Mouse (Mus musculus): Measurements from ENCODE around the gene Chrne.
"Not testable (repeated sequence)": the region's sequence is repeated elsewhere in the genome, so short reads cannot be mapped to it uniquely, and the experiment has no call there.

Gene Chrne

DNA sequence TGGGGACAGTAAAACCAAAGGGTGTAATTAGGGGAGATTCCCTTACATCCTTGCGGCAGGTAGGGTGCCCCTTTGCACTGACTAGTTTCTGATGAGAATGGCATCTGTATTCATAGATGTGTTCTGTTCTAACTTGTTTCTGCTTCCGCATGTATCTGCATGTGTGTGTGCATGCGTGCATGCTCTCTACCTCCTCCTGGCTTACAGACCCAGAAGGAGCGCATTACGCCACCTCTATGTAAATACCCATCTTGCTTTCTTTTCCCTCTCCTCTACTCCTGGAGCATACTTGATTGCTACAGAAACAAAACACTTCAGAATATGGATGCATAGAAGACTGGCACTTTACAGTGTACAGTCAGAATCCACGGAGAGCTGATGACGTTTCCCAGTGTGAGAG lies 35.2 kb downstream of the Chrne start:
- no peak for DNase-seq (ENCODE audit: low spot score)

DNA sequence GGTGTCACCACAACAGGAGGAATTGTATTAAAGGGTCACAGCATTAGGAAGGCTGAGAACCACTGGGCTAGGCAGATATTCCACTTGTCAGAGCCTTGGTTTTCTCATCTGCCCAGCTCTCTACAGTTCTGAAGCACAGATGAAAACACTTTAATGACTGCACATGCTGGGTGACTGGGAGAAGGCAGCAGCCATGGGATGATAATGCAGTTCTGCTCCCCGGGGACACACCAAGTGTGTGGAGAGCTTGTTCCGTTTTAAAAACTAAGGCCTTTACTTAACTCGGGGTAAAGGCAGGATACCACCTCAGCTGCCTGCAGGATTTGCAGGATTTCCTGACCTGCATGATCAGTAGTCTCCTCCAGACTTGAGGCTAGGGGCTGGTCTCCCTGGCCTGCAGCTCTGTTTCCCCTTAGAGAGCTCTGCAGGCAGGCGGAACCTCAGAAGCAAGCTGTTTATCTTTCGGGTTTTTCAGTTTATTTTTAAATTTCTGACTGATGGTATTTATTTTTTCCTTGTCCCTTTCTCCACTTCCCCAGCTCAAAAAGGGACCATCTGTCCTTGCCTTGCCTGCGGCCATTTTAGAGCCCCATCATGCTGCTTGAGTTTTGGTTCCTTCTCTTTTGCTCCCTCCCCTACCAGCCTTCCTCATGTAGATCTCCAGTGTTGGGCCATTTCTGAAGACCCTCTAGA lies 35.8 kb downstream of the Chrne start:
- no peak for DNase-seq (ENCODE audit: low spot score)

DNA sequence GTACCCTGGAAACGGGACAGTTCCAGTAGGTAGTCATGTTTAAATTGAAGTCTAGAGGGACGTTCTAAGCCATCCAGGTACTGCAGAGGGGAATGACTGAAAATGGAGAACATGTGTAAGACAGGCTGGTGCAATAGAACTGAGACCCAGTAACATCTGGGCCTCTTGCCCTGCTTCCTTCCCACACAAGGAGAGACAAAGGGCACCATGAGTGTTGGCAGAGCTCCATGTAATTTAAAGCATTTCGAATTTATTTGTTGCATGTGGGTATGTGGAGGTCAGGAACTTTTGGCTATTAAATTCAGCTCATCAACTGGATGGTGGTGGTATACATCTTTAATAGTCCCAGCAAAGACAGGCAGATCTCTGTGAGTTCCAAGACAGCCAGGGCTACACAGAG lies 36.8 kb downstream of the Chrne start:
- no peak for DNase-seq (ENCODE audit: low spot score)

DNA sequence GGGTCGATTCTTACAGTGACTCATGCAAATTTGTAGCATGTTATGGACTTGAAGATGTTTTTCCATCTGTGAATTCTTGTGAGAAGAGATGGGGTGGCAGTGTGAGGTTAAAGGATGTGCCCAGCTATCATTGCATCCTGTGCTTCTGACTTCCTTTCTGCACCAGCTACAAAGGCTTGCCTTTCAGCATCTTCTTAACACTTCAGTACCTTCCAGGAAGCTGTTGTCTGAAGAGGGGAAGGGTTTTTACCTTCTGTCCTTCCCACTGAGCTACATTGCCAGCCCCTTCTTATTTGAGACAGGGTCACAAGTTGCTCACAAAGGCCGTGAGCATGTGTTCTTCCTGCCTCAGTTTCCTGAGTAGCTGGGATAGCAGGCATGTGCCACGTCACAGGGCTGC lies 38.1 kb downstream of the Chrne start:
- DNase-seq (ENCODE audit: low spot score): no peak

DNA sequence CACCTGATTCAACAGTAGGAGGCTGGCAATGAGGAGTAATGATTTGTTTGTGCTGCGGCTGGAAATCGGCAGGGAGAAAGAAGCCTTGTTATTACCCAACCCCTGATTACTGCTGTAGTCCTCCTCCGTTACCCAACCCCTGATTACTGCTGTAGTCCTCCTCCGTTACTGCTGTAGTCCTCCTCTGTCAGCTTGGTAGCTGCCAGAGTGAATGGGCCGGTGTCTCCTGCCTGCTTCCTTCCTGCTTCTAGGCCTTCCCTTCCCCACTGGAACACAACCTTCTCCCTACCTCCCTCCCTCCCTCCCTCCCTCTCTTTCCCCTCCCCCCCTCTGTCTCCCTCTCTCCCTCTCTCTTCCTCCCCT lies 38.7 kb downstream of the Chrne start:
- no peak for DNase-seq (ENCODE audit: low spot score)

DNA sequence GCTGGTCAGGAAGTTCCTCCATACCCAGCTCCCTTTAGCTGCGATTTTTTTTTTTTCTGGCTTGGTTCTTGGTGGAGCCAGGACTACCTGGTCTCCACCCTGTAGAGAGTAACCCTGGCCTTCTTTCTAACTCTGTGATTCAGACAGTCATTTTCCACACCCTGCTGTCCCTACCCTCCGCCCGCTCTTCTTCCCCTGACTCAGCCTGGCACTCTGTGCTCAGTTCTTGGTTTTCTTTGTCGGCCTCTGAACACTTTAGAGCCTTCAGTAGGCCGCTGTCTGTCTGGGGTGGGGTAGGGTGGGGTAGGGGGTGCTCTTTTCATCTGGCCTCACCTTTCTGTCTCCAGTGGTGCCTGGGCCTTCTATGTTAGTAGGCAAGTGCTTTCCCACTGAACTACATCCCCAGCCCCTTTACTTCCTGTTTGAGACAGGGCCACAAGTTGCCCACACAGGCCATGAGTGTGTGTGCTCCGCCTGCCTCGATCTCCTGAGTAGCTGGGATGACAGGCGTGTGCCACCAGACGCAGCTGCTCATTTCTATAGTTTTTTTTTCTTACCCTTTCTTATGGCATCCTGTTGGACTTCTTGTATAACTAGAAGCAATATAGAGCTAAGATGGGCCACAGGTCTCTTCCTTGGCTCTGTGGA lies 39.2 kb downstream of the Chrne start:
- DNase-seq (ENCODE audit: low spot score): no peak

DNA sequence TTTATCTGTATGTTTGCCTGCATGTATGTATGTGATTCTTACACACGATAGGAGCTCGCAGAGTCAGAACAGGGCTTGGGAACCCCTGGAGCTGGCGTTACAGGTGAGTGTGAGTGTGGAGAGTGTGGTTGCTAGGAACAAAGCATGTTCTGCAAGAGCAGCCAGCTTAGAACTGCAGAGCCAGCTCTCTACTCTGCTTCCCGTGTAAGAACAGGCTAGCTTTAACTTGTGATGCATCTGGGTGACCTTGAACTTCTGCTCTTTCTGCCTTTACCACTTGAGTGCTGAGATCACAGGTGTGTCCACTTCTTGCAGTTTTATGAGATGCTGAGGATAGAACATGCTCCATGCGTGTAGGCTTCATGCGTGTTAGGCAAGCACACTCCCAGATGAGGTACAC lies 40.1 kb downstream of the Chrne start:
- no peak for DNase-seq (ENCODE audit: low spot score)

DNA sequence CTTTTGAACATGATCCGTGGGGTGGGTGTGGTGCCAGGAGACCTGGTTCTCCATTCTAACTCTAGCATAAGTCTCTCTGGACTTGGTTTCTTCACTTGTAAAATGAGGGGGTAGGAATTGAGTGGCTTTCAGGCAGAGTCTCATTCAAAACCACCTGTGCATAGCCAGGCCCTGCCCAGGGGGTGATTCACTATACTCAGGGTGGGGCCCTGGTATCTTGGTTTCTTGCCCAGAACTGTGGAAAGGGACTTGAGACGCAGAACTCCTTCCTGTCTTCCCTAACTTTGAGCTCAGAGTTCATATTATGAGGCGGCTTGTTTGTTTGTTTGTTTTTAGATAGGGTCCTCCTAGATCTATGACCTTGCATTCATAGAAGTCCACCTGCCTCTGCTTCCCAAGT lies 41.8 kb downstream of the Chrne start:
- DNase-seq (ENCODE audit: low spot score): no peak

DNA sequence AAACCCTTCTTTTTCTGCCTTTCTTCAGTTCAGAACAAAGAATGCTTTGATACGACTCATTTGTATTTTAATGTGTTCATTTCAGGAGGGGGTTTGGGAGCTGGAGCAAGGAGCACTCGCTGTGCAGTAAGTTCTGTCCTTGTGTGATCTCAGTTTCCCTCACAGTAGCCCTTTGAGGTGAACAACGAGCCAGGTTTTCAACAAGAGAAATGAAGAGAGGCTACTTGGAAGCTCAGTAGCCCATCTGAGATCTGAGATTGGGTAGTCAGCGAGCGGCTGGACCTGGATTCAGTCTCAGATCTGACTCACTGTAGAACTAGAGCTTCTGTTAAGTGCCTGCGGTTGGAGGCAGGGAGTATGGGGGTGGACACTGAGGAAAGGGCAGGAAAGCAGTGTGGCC lies 45.1 kb downstream of the Chrne start:
- DNase-seq (ENCODE audit: low spot score): no peak

DNA sequence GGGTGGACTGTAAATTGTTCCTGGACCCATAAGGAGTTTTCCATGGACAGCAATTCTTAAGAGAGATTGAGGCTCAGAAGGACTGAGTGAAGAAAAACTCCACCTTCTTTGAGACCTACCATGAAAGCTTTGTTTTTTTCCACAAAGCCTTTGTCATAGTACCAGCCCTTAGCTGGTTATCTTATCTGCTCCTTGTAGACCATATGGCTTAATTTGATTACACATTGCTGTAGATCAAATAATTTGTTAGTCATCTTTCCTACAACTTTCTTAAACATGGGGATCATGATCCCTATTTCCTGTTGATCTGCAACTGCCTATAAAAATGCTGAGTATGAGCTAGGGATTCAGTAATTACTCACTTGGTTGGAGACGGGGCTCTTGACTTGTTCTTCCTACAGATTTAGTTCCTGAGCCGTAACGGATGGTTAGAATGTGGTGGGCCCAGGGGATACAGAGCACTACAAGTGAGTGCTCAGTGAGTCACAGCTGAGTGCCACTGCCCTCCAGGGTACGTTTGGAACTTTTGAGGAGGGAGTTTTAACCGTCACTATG lies 46.6 kb downstream of the Chrne start:
- DNase-seq (ENCODE audit: low spot score): no peak

DNA sequence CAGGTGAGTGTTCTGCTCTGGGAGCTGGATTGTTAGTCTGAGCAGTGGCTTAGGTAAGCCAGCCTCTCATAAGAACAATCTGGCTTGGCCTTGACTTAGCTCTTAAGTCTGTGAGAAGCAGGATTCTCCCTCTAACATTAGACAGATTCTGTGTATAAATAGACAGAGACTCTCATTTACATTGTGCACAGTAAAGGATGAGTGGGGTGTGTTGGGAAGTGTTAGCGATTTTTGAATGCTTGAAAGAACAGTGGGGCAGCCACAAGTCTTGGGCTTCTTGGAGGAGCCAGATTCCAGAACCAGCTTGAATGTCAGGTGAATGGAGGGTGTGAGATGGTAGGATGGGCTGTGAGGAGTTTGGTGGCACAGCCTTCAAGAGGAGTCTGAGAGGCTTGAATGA lies 47.4 kb downstream of the Chrne start:
- no peak for DNase-seq (ENCODE audit: low spot score)

DNA sequence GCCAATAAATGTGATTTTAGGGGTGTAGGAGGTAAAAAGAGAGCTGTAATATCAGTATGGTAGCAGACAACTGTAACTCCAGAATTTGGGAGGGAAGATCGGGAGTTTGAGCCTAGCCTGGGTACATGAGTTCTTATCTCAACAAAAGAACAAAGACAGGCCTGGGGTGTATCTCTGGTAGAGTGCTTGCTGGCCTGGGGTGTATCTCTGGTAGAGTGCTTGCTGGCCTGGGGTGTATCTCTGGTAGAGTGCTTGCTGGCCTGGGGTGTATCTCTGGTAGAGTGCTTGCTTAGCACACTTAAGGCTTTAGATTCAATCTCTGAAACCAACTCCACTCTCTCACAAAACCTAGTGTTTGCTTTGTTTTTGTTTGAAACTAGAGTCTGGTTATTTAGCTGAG lies 48.4 kb downstream of the Chrne start:
- DNase-seq (ENCODE audit: low spot score): not testable (repeated sequence)

DNA sequence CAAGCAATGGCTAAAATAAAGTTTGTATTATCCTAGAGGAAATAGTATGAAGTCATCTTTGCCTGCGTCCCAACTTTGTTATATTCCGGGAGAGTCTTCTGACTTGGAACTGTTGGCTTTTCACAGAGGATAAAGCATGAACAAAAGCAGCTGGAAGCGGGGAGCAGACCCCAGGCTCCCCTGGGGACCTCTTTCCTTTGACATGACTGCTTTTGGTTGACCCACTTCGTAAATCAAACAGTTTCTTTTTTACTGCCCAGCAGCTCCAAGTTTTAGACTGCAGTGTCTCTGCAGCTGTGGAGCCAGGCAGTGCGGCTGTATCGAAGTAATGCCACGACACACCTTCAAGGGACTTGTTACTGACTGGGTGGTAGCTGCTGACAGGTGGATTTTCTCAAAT lies 52.4 kb downstream of the Chrne start:
- DNase-seq (ENCODE audit: low spot score): no peak

All from embryo, embryonic 10 days (tissue).